Mouse (Mus musculus): ENCODE data around the gene Klhl11. TPM values are rescaled to one million over a fixed set of nuclear protein-coding genes. Genes with fewer than 3 reads are reported as not detected.

The Klhl11 gene
- 10.2 and 12.1 TPM in 2 replicates for polyA plus RNA-seq (2015; fragmentation: Nextera tagmentation; extraction: Ambion mirVana)

- peak; percentile 93 for ATAC-seq (ENCODE audit: low read depth)
- Histone ChIP-seq H3K27ac (replicated peaks) (peak within 1 kb of the TSS; percentile 92), H3K27me3 (no peaks in the 10 kb centered on the region), H3K4me1 (replicated peaks) (peaks cover 33% of the 10 kb centered on the region), H3K36me3 (peaks cover 17% of the 10 kb centered on the region), H3K9ac (peak within 1 kb of the TSS; percentile 96), H3K9me3 (no peaks in the 10 kb centered on the region), H3K4me3 (peak within 1 kb of the TSS; percentile 97), H3K4me2 (peak within 1 kb of the TSS; percentile 74)
- WGBS = under 1% methylated on average over 83 of the region's 83 CpGs
Observed at GRCm38 (mm10) chr11:100472197-100472934, at the start of gene Klhl11. TSS of gene Klhl11 (minus strand) at chr11:100472741.

GRCm38 (mm10) chr11:100520838-100521237 is 48.3 kb upstream of the Klhl11 start:
- no peak overlapping the region for H3K4me2 ChIP-seq
- peak overlapping the region; percentile 22; the same call in 1 of the 2 replicates for H3K9ac ChIP-seq
- H3K36me3 ChIP-seq = peaks cover 80% of the 10 kb centered on the region
- peak overlapping the region; percentile 54 for H3K27ac ChIP-seq (replicated peaks)
- H3K9me3 ChIP-seq = no peaks in the 10 kb centered on the region
- WGBS = 62% methylated on average over 15 of the region's 15 CpGs
- no peaks in the 10 kb centered on the region for H3K27me3 ChIP-seq
- H3K4me3 ChIP-seq = no peak overlapping the region
- peaks cover 60% of the 10 kb centered on the region for H3K4me1 ChIP-seq (replicated peaks)
- peak; percentile 49; the same call in 1 of the 2 replicates for ATAC-seq (ENCODE audit: low read depth)

GRCm38 (mm10) chr11:100519188-100519587 is 46.6 kb upstream of the Klhl11 start:
- H3K4me3 ChIP-seq = no peak overlapping the region
- no peaks in the 10 kb centered on the region for H3K27me3 ChIP-seq
- no peak overlapping the region for H3K4me2 ChIP-seq
- WGBS = 85% methylated on average over 7 of the region's 7 CpGs
- H3K9ac ChIP-seq = 0 out of 2 replicates have a peak overlapping the region, but pooled peaks have one; percentile 8
- H3K9me3 ChIP-seq = no peaks in the 10 kb centered on the region
- H3K27ac ChIP-seq (replicated peaks) = peak overlapping the region; percentile 18; the same call in 1 of the 2 replicates
- peaks cover 97% of the 10 kb centered on the region for H3K36me3 ChIP-seq
- peaks cover 43% of the 10 kb centered on the region for H3K4me1 ChIP-seq (replicated peaks)
- no peak for ATAC-seq (ENCODE audit: low read depth)

- H3K27me3 ChIP-seq = no peaks in the 10 kb centered on the region
- H3K4me1 ChIP-seq (replicated peaks) = peaks cover 37% of the 10 kb centered on the region
- H3K9me3 ChIP-seq = no peaks in the 10 kb centered on the region
- WGBS = 29% methylated on average over 5 of the region's 5 CpGs
- H3K27ac ChIP-seq (replicated peaks) = peak overlapping the region; percentile 72
- H3K36me3 ChIP-seq = peaks cover 99% of the 10 kb centered on the region
- H3K9ac ChIP-seq = no peak overlapping the region; the same call in 1 of the 2 replicates
- no peak for ATAC-seq (ENCODE audit: low read depth)
- H3K4me3 ChIP-seq = no peak overlapping the region
- H3K4me2 ChIP-seq = no peak overlapping the region
Observed at GRCm38 (mm10) chr11:100518188-100518591, 45.6 kb upstream of the Klhl11 start.

- Histone ChIP-seq H3K4me2 (no peak overlapping the region), H3K9me3 (no peaks in the 10 kb centered on the region), H3K4me3 (no peak overlapping the region), H3K4me1 (replicated peaks) (peaks cover 37% of the 10 kb centered on the region), H3K9ac (no peak overlapping the region), H3K36me3 (peaks cover 98% of the 10 kb centered on the region), H3K27me3 (no peaks in the 10 kb centered on the region), H3K27ac (replicated peaks) (peak overlapping the region; percentile 59; the same call in 1 of the 2 replicates)
- 51% methylated on average over 9 of the region's 9 CpGs for WGBS
- peak; percentile 43; the same call in 1 of the 2 replicates for ATAC-seq (ENCODE audit: low read depth)
Observed at GRCm38 (mm10) chr11:100516291-100516690, 43.8 kb upstream of the Klhl11 start.

- no peak overlapping the region for H3K9ac ChIP-seq
- 93% methylated on average over 9 of the region's 9 CpGs for WGBS
Observed at GRCm38 (mm10) chr11:100515789-100516188, 43.2 kb upstream of the Klhl11 start.

GRCm38 (mm10) chr11:100515061-100515460 is 42.5 kb upstream of the Klhl11 start:
- Histone ChIP-seq H3K9me3 (no peaks in the 10 kb centered on the region), H3K36me3 (peaks cover 96% of the 10 kb centered on the region), H3K4me3 (no peak overlapping the region), H3K4me2 (no peak overlapping the region), H3K27me3 (no peaks in the 10 kb centered on the region), H3K4me1 (replicated peaks) (peaks cover 28% of the 10 kb centered on the region), H3K27ac (replicated peaks) (no peak overlapping the region), H3K9ac (no peak overlapping the region)
- 94% methylated on average over 9 of the region's 9 CpGs for WGBS
- ATAC-seq (ENCODE audit: low read depth) = no peak

More at GRCm38 (mm10) chr11:100515789-100516188, 43.2 kb upstream of the Klhl11 start:
- H3K27ac ChIP-seq (replicated peaks) = peak overlapping the region; percentile 59; the same call in 1 of the 2 replicates
- ATAC-seq (ENCODE audit: low read depth) = no peak
- H3K27me3 ChIP-seq = no peaks in the 10 kb centered on the region
- peaks cover 33% of the 10 kb centered on the region for H3K4me1 ChIP-seq (replicated peaks)
- peaks cover 98% of the 10 kb centered on the region for H3K36me3 ChIP-seq
- no peaks in the 10 kb centered on the region for H3K9me3 ChIP-seq
- no peak overlapping the region for H3K4me3 ChIP-seq
- H3K4me2 ChIP-seq = no peak overlapping the region

GRCm38 (mm10) chr11:100513716-100514115 is 41.2 kb upstream of the Klhl11 start:
- Histone ChIP-seq H3K4me3 (no peak overlapping the region), H3K4me2 (no peak overlapping the region), H3K4me1 (replicated peaks) (peaks cover 23% of the 10 kb centered on the region), H3K9me3 (no peaks in the 10 kb centered on the region), H3K9ac (no peak overlapping the region), H3K27me3 (no peaks in the 10 kb centered on the region), H3K27ac (replicated peaks) (no peak overlapping the region), H3K36me3 (peaks cover 96% of the 10 kb centered on the region)
- no peak for ATAC-seq (ENCODE audit: low read depth)
- WGBS = 86% methylated on average over 10 of the region's 10 CpGs

- 87% methylated on average over 1 of the region's 1 CpGs for WGBS
- H3K9ac ChIP-seq = no peak overlapping the region
- no peak overlapping the region for H3K4me3 ChIP-seq
- no peaks in the 10 kb centered on the region for H3K9me3 ChIP-seq
- peaks cover 96% of the 10 kb centered on the region for H3K36me3 ChIP-seq
- no peak overlapping the region for H3K27ac ChIP-seq (replicated peaks)
- H3K4me1 ChIP-seq (replicated peaks) = peaks cover 12% of the 10 kb centered on the region
- no peaks in the 10 kb centered on the region for H3K27me3 ChIP-seq
- H3K4me2 ChIP-seq = no peak overlapping the region
- no peak for ATAC-seq (ENCODE audit: low read depth)
Observed at GRCm38 (mm10) chr11:100512384-100512783, 39.8 kb upstream of the Klhl11 start.

GRCm38 (mm10) chr11:100510556-100510955 is 38.0 kb upstream of the Klhl11 start:
- 93% methylated on average over 2 of the region's 2 CpGs for WGBS
- Histone ChIP-seq H3K27me3 (no peaks in the 10 kb centered on the region), H3K9me3 (no peaks in the 10 kb centered on the region), H3K27ac (replicated peaks) (no peak overlapping the region), H3K4me2 (no peak overlapping the region), H3K4me1 (replicated peaks) (no peaks in the 10 kb centered on the region), H3K9ac (no peak overlapping the region), H3K4me3 (no peak overlapping the region), H3K36me3 (peaks cover 95% of the 10 kb centered on the region)
- ATAC-seq (ENCODE audit: low read depth) = no peak

GRCm38 (mm10) chr11:100505997-100506396 is 33.5 kb upstream of the Klhl11 start:
- Histone ChIP-seq H3K36me3 (peaks cover 97% of the 10 kb centered on the region), H3K4me1 (replicated peaks) (no peaks in the 10 kb centered on the region), H3K27me3 (no peaks in the 10 kb centered on the region), H3K27ac (replicated peaks) (no peak overlapping the region), H3K9ac (no peak overlapping the region), H3K9me3 (no peaks in the 10 kb centered on the region), H3K4me3 (no peak overlapping the region), H3K4me2 (no peak overlapping the region)
- ATAC-seq (ENCODE audit: low read depth) = no peak
- 91% methylated on average over 8 of the region's 8 CpGs for WGBS

GRCm38 (mm10) chr11:100504990-100505660 is 32.6 kb upstream of the Klhl11 start:
- Histone ChIP-seq H3K27ac (replicated peaks) (no peak overlapping the region), H3K36me3 (peaks cover 98% of the 10 kb centered on the region), H3K9me3 (no peaks in the 10 kb centered on the region), H3K4me2 (no peak overlapping the region), H3K9ac (no peak overlapping the region), H3K27me3 (no peaks in the 10 kb centered on the region), H3K4me3 (no peak overlapping the region), H3K4me1 (replicated peaks) (no peaks in the 10 kb centered on the region)
- WGBS = 94% methylated on average over 12 of the region's 12 CpGs
- ATAC-seq (ENCODE audit: low read depth) = no peak

Data from neural tube, embryonic 13.5 days (tissue).